Mouse (Mus musculus): ENCODE data around the gene Has1. TPM values are rescaled to one million over a fixed set of nuclear protein-coding genes. Genes with fewer than 3 reads are reported as not detected.

Has1 gene
- total RNA-seq, 2 experiments from 2014 or later, result 0.81 to 0.82 TPM

DNA sequence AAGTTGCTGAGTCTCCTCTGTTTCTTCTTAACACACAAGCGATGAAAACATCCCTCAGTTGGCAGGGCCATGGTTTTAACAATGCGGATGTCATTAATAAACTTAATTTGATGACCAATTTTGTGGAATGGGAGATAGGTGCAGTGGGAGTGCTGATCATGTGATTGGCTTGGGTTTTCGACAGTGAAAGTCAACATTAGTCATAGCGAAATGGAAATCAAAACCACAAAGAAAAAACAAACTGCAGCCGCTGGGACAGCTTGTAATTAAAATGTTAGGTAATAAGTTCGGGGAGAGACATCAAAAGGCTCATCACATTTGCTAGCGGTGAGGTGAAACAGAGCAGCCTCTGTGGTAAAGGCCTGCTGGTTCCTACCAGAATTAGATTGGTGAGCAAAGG lies 14.2 kb downstream of the Has1 start:
- intact Hi-C loops (cut with DNase I), result no loop called here
- DNase-seq (ENCODE audit: extremely low spot score in 1 of 2, low spot score in 2 of 2), result no peak
- Histone ChIP-seq H3K27ac (no peak overlapping the region), H3K4me3 (no peak overlapping the region)
- no peak for TF ChIP-seq CTCF (IDR thresholded peaks at IDR 0.05)

GRCm38 (mm10) chr17:17839276-17839675 lies 15.7 kb downstream of the Has1 start:
- Histone ChIP-seq H3K4me3 (no peak overlapping the region), H3K27ac (no peak overlapping the region)
- no peak for DNase-seq (ENCODE audit: extremely low spot score in 1 of 2, low spot score in 2 of 2)
- intact Hi-C loops (cut with DNase I), result no loop called here
- no peak for TF ChIP-seq CTCF (IDR thresholded peaks at IDR 0.05)

- intact Hi-C loops (cut with DNase I), result loop anchor here (1.0 kb wide), 3 partner anchors 10 to 214 kb away; no protein-coding TSS in a partner anchor
- Histone ChIP-seq H3K4me3 (peak overlapping the region; percentile 57), H3K27ac (peak overlapping the region; percentile 92)
- peak; percentile 92 to 95 for DNase-seq (ENCODE audit: extremely low spot score in 1 of 2, low spot score in 2 of 2)
- TF ChIP-seq CTCF (IDR thresholded peaks at IDR 0.05), result peak; percentile 82
These were observed 16.9 kb downstream of the Has1 start for GRCm38 (mm10) chr17:17837919-17838701.

GRCm38 (mm10) chr17:17837426-17837825 lies 17.6 kb downstream of the Has1 start:
- H3K4me3 ChIP-seq, result peak overlapping the region; percentile 57
- intact Hi-C loops (cut with DNase I), result loop anchor here (1.0 kb wide), 1 partner anchor 44 kb away; no protein-coding TSS in a partner anchor
- peak; percentile 37 to 44 for DNase-seq (ENCODE audit: extremely low spot score in 1 of 2, low spot score in 2 of 2)
- TF ChIP-seq CTCF (IDR thresholded peaks at IDR 0.05), result no peak
- H3K27ac ChIP-seq, result peak overlapping the region; percentile 92

- Histone ChIP-seq H3K4me3 (no peak overlapping the region), H3K27ac (0 out of 2 replicates have a peak overlapping the region, but pooled peaks have one; percentile 3)
- TF ChIP-seq CTCF (IDR thresholded peaks at IDR 0.05), result no peak
- no peak for DNase-seq (ENCODE audit: extremely low spot score in 1 of 2, low spot score in 2 of 2)
- intact Hi-C loops (cut with DNase I), result no loop called here
These were observed 18.9 kb downstream of the Has1 start for GRCm38 (mm10) chr17:17836101-17836500.

DNA sequence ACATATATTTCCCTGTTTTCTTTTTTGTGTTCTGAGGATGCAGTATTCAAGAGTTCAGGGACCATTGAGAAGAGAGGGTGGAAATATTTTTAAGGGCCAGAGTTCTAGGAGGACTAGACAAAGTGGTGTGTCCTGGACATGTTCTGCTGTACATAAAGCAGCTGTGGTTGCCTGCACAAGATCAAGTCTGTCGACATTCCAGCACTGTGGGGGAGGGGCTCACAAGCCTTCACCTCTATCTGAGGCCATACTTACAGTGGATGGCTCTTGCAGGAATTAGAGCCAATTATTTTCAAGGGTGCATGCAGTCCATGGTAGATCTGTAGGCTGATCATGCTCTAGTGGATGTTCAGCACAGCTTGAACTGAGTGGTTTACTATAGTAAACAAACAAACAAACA lies 20.1 kb downstream of the Has1 start:
- Histone ChIP-seq H3K4me3 (no peak overlapping the region), H3K27ac (no peak overlapping the region)
- no peak for TF ChIP-seq CTCF (IDR thresholded peaks at IDR 0.05)
- intact Hi-C loops (cut with DNase I), result no loop called here
- DNase-seq (ENCODE audit: extremely low spot score in 1 of 2, low spot score in 2 of 2), result no peak

DNA sequence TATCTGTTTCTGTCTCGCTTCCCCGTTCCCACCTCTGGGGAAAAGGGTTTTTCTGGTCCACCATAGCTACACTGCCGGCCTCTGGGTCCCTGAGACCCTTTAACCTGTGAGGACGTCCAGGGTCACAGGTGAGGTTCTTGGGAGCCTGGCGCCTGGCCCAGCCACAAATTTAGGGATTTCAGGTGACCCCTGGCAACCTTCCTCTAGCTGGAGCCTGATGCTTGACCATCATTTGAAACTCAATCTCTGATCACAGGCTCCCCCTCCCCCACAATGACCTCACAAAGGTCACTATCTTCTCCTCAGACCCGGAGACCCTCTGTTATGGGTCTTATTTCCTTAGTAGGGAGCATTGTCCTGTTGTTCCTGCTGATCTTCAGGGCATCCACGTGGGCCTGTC lies 24.3 kb downstream of the Has1 start:
- DNase-seq (ENCODE audit: extremely low spot score in 1 of 2, low spot score in 2 of 2), result no peak
- H3K27ac ChIP-seq, result peak overlapping the region; percentile 99; the same call in 1 of the 2 replicates
- TF ChIP-seq CTCF (IDR thresholded peaks at IDR 0.05), result no peak
- no peak overlapping the region for H3K4me3 ChIP-seq
- intact Hi-C loops (cut with DNase I), result no loop called here

- Histone ChIP-seq H3K4me3 (peak overlapping the region; percentile 89), H3K27ac (peak overlapping the region; percentile 99)
- intact Hi-C loops (cut with DNase I), result loop anchor here (5.0 to 10.0 kb wide), 3 partner anchors 63 to 455 kb away; partner anchors contain the start of gene Riok2
- no peak for TF ChIP-seq CTCF (IDR thresholded peaks at IDR 0.05)
- no peak for DNase-seq (ENCODE audit: extremely low spot score in 1 of 2, low spot score in 2 of 2)
These were observed 25.0 kb downstream of the Has1 start for GRCm38 (mm10) chr17:17829816-17830535.

DNA sequence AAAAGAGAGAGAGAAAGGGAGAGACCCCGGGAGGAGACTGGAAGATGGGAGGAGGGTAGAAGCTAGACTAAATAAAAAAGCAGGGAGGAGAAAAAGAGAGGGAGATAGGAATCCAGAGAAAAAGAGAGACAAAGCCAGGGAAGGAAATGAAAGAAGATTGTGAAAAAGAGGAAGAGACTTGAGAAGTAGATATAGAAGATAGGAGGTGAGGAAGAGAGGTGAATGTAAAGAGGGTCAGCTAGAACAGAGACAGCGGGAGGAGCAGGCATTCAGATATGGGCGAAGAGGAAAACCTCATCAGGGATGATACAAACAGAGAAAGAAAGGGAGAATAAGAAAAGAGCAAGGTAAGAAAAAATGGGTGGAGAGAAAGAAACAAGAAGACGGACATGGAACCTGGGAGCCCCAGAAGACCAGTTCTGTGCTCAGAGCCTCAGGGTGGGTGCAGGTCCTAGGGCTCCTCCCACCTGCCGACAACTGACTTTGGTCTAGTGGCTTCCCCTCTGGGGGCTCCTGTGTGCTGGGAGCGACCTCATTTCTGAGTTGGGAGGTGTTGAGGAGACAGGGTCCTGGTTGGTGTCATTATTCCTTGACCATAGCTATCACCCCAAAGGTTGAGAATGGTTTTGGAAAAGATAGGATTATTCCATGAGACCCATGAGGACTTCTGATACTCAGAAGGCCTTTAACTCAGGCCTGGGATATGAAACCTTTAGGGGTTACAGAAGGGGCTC lies 25.8 kb downstream of the Has1 start:
- TF ChIP-seq CTCF (IDR thresholded peaks at IDR 0.05), result no peak
- no peak for DNase-seq (ENCODE audit: extremely low spot score in 1 of 2, low spot score in 2 of 2)
- intact Hi-C loops (cut with DNase I), result loop anchor here (5.0 to 10.0 kb wide), 3 partner anchors 62 to 454 kb away; partner anchors contain the start of gene Riok2

GRCm38 (mm10) chr17:17828191-17828981 lies 26.6 kb downstream of the Has1 start:
- no peak for TF ChIP-seq CTCF (IDR thresholded peaks at IDR 0.05)
- intact Hi-C loops (cut with DNase I), result loop anchor here (1.0 to 10.0 kb wide), 4 partner anchors 10 to 454 kb away; partner anchors contain the start of gene Riok2
- peak; percentile 42 to 44 for DNase-seq (ENCODE audit: extremely low spot score in 1 of 2, low spot score in 2 of 2)
- H3K4me3 ChIP-seq, result peak overlapping the region; percentile 89
- peak overlapping the region; percentile 99 for H3K27ac ChIP-seq

More for the DNA sequence above, 25.8 kb downstream of the Has1 start:
- Histone ChIP-seq H3K27ac (peak overlapping the region; percentile 99), H3K4me3 (peak overlapping the region; percentile 89)

Measured in left cerebral cortex, adult 2 months (tissue).